ENCODE assay signal across 8 mouse cellular contexts in genomic region chr16:28517596-28518524, GRCm38 (mm10).
DNase-seq lines count a peak whose midpoint lies in the region; ATAC-seq lines count a peak whose summit lies in the region.

No protein-coding gene starts in this region.

- peak; percentile 47 for DNase-seq in gastrocnemius, adult 18-20 months (ENCODE audit: low spot score)
- no peak for DNase-seq in gastrocnemius, postnatal 25 days
- DNase-seq in embryonic facial prominence, embryonic 11.5 days (ENCODE audit: low spot score) = peak; percentile 86
- peak; percentile 6 to 17 for DNase-seq in heart, adult 9 months (ENCODE audit: low spot score in 2 of 2)
- peak; percentile 82 for DNase-seq in kidney, adult 9 months
- DNase-seq in midbrain, embryonic 14.5 days = peak; percentile 92
- DNase-seq in spleen, adult 18-20 months = peak; percentile 8 to 49

- peak overlapping the region; percentile 12; the same call in 1 of the 2 replicates for H3K4me3 ChIP-seq in embryonic facial prominence, embryonic 11.5 days (ENCODE audit: low read depth, low read length)
- H3K4me3 ChIP-seq in limb, embryonic 12.5 days (replicated peaks) = peak overlapping the region; percentile 18; the same call in 1 of the 2 replicates
- 0 out of 2 replicates have a peak overlapping the region, but pooled peaks have one; percentile 13 for H3K4me3 ChIP-seq in midbrain, embryonic 14.5 days (replicated peaks; ENCODE audit: low read depth, low read length)

- H3K4me1 ChIP-seq in embryonic facial prominence, embryonic 11.5 days (ENCODE audit: control insufficient read depth, insufficient read depth, low read length) = no peaks in the 10 kb centered on the region
- 0 out of 2 replicates have a peak, but pooled peaks cover 2% of the 10 kb centered on the region for H3K4me1 ChIP-seq in limb, embryonic 12.5 days (replicated peaks)
- H3K4me1 ChIP-seq in midbrain, embryonic 14.5 days (ENCODE audit: control insufficient read depth, insufficient read depth, low read length) = no peaks in the 10 kb centered on the region

- H3K9me3 ChIP-seq in embryonic facial prominence, embryonic 11.5 days (replicated peaks; ENCODE audit: control insufficient read depth, low read length) = no peaks in the 10 kb centered on the region
- no peaks in the 10 kb centered on the region for H3K9me3 ChIP-seq in limb, embryonic 12.5 days
- H3K9me3 ChIP-seq in midbrain, embryonic 14.5 days (ENCODE audit: control insufficient read depth, low read length) = no peaks in the 10 kb centered on the region

- 26% methylated on average over 21 of the region's 21 CpGs for WGBS in embryonic facial prominence, embryonic 11.5 days
- WGBS in limb, embryonic 12.5 days = 30% methylated on average over 21 of the region's 21 CpGs
- 38% methylated on average over 21 of the region's 21 CpGs for WGBS in midbrain, embryonic 14.5 days

- H3K36me3 ChIP-seq in embryonic facial prominence, embryonic 11.5 days (replicated peaks; ENCODE audit: control insufficient read depth, insufficient read depth, low read depth, low read length) = no peaks in the 10 kb centered on the region
- no peaks in the 10 kb centered on the region for H3K36me3 ChIP-seq in limb, embryonic 12.5 days
- no peaks in the 10 kb centered on the region for H3K36me3 ChIP-seq in midbrain, embryonic 14.5 days (ENCODE audit: control insufficient read depth, insufficient read depth, low read length)

- H3K9ac ChIP-seq in embryonic facial prominence, embryonic 11.5 days (replicated peaks; ENCODE audit: low read length) = 0 out of 2 replicates have a peak overlapping the region, but pooled peaks have one; percentile 7
- H3K9ac ChIP-seq in limb, embryonic 12.5 days (replicated peaks) = no peak overlapping the region
- no peak overlapping the region; the same call in 1 of the 2 replicates for H3K9ac ChIP-seq in midbrain, embryonic 14.5 days (replicated peaks; ENCODE audit: low read length)

- H3K27ac ChIP-seq in embryonic facial prominence, embryonic 11.5 days (replicated peaks; ENCODE audit: low read depth, low read length) = no peak overlapping the region
- no peak overlapping the region for H3K27ac ChIP-seq in limb, embryonic 12.5 days
- H3K27ac ChIP-seq in midbrain, embryonic 14.5 days (replicated peaks; ENCODE audit: low read depth, low read length) = no peak overlapping the region

- ATAC-seq in embryonic facial prominence, embryonic 11.5 days (replicated peaks; ENCODE audit: insufficient number of reproducible peaks, low FRiP score, low TSS enrichment, low read depth) = 0 out of 2 replicates have a peak, but pooled peaks have one; percentile 63
- peak; percentile 81 for ATAC-seq in limb, embryonic 12.5 days (ENCODE audit: insufficient number of reproducible peaks, insufficient read depth, low FRiP score, low TSS enrichment, low read depth)
- peak; percentile 89 for ATAC-seq in midbrain, embryonic 14.5 days (ENCODE audit: low FRiP score, low TSS enrichment)

- peak overlapping the region; percentile 17 for H3K4me2 ChIP-seq in embryonic facial prominence, embryonic 11.5 days (ENCODE audit: low read depth, low read length)
- H3K4me2 ChIP-seq in limb, embryonic 12.5 days = peak overlapping the region; percentile 48
- peak overlapping the region; percentile 53 for H3K4me2 ChIP-seq in midbrain, embryonic 14.5 days (ENCODE audit: low read length)

- no peaks in the 10 kb centered on the region for H3K27me3 ChIP-seq in embryonic facial prominence, embryonic 11.5 days (ENCODE audit: control insufficient read depth, insufficient read depth, low read length)
- H3K27me3 ChIP-seq in limb, embryonic 12.5 days = no peaks in the 10 kb centered on the region
- no peaks in the 10 kb centered on the region for H3K27me3 ChIP-seq in midbrain, embryonic 14.5 days (ENCODE audit: control insufficient read depth, insufficient read depth, low read length)
